8 mouse cellular contexts compared by ENCODE assay signal in genomic region chr4:134701934-134702333, GRCm38 (mm10). TPM values are rescaled to one million over a fixed set of nuclear protein-coding genes. Genes with fewer than 3 reads are reported as not detected.
DNase-seq lines count a peak whose midpoint lies in the region; ATAC-seq and TF ChIP-seq lines count a peak whose summit lies in the region.

No protein-coding gene starts in this region.

- peak overlapping the region; percentile 97 for H3K4me2 ChIP-seq in forebrain, postnatal 0 days (ENCODE audit: low read depth)
- peak overlapping the region; percentile 99 for H3K4me2 ChIP-seq in lung, postnatal 0 days (replicated peaks; ENCODE audit: low read depth, low read length)

- ATAC-seq in forebrain, postnatal 0 days: no peak
- peak; percentile 21 for ATAC-seq in lung, postnatal 0 days

- no peak overlapping the region for H3K9ac ChIP-seq in MEL (ENCODE audit: control insufficient read depth, low read depth, low read length, poor library complexity, severe bottlenecking)
- 0 out of 2 replicates have a peak overlapping the region, but pooled peaks have one; percentile 10 for H3K9ac ChIP-seq in forebrain, postnatal 0 days
- H3K9ac ChIP-seq in lung, postnatal 0 days (replicated peaks; ENCODE audit: low read depth): 0 out of 2 replicates have a peak overlapping the region, but pooled peaks have one; percentile 10

- peak; percentile 76 to 91 (median 77) for TF ChIP-seq CTCF in MEL (IDR thresholded peaks at IDR 0.05 in 2 of 3, conservative IDR thresholded peaks at IDR 0.05 in 1 of 3; ENCODE audit: control insufficient read depth in 1 of 3, insufficient read depth in 1 of 3, low read depth in 2 of 3, low read length in 3 of 3, poor library complexity in 1 of 3, severe bottlenecking in 1 of 3)
- TF ChIP-seq CTCF in forebrain, postnatal 0 days (IDR thresholded peaks at IDR 0.05; ENCODE audit: low read depth): peak; percentile 96
- peak; percentile 97 for TF ChIP-seq CTCF in lung, postnatal 0 days (IDR thresholded peaks at IDR 0.05)

- no peaks in the 10 kb centered on the region for H3K4me1 ChIP-seq in MEL (ENCODE audit: control insufficient read depth in 1 of 2, insufficient read depth in 2 of 2, low read length in 2 of 2)
- peaks cover 12% of the 10 kb centered on the region; the same call in 1 of the 2 replicates for H3K4me1 ChIP-seq in forebrain, postnatal 0 days (ENCODE audit: insufficient read depth)
- H3K4me1 ChIP-seq in lung, postnatal 0 days (ENCODE audit: insufficient read depth, low read depth, low read length): peaks cover 12% of the 10 kb centered on the region

- H3K36me3 ChIP-seq in MEL (ENCODE audit: control insufficient read depth in 1 of 2, insufficient read depth in 2 of 2, low read length in 2 of 2): no peaks in the 10 kb centered on the region; a peak in 1 of 4 replicates
- no peaks in the 10 kb centered on the region for H3K36me3 ChIP-seq in forebrain, postnatal 0 days (ENCODE audit: insufficient read depth)
- H3K36me3 ChIP-seq in lung, postnatal 0 days (ENCODE audit: insufficient read depth, low read length): no peaks in the 10 kb centered on the region

- 29% methylated on average over 6 of the region's 6 CpGs for WGBS in forebrain, postnatal 0 days
- 17% methylated on average over 6 of the region's 6 CpGs for WGBS in lung, postnatal 0 days

- no peaks in the 10 kb centered on the region for H3K9me3 ChIP-seq in MEL (replicated peaks; ENCODE audit: insufficient read depth, low read length)
- H3K9me3 ChIP-seq in forebrain, postnatal 0 days (ENCODE audit: low read length): no peaks in the 10 kb centered on the region
- no peaks in the 10 kb centered on the region for H3K9me3 ChIP-seq in lung, postnatal 0 days (ENCODE audit: low read length)

- TF ChIP-seq EP300 in MEL (IDR thresholded peaks at IDR 0.05; ENCODE audit: low read depth in 1 of 2, low read length in 2 of 2): no peak
- no peak for TF ChIP-seq EP300 in lung, postnatal 0 days (IDR thresholded peaks at IDR 0.05)

- TF ChIP-seq POLR2A in MEL (IDR thresholded peaks at IDR 0.05; ENCODE audit: control insufficient read depth in 1 of 2, insufficient read depth in 1 of 2, low read depth in 1 of 2, low read length in 2 of 2, poor library complexity in 1 of 2): no peak

- DNase-seq in MEL (ENCODE audit: low read depth, low spot score): peak; percentile 67
- peak; percentile 84 for DNase-seq in cerebellum, adult 8-10 months
- DNase-seq in forebrain, postnatal 0 days: peak; percentile 88
- peak; percentile 88 for DNase-seq in heart, postnatal 4 days
- DNase-seq in layer of hippocampus, adult 8-10 months (ENCODE audit: low spot score in 2 of 2): peak; percentile 48 to 67
- DNase-seq in lung, postnatal 0 days (ENCODE audit: low spot score): peak; percentile 90
- peak; percentile 64 for DNase-seq in ovary, postnatal 36 days (ENCODE audit: low spot score)
- peak; percentile 67 for DNase-seq in thymus, postnatal 25 days

- peak; percentile 42 for TF ChIP-seq RAD21 in MEL (IDR thresholded peaks at IDR 0.05; ENCODE audit: low read depth, low read length)

- no peaks in the 10 kb centered on the region for H3K27me3 ChIP-seq in MEL (ENCODE audit: control insufficient read depth in 1 of 2, insufficient read depth in 2 of 2, low read length in 2 of 2)
- peaks cover 8% of the 10 kb centered on the region; the same call in 1 of the 2 replicates for H3K27me3 ChIP-seq in forebrain, postnatal 0 days (ENCODE audit: insufficient read depth, low read length)
- no peaks in the 10 kb centered on the region; the same call in 1 of the 2 replicates for H3K27me3 ChIP-seq in lung, postnatal 0 days (replicated peaks; ENCODE audit: insufficient read depth, low read length)

- H3K79me2 ChIP-seq in MEL (ENCODE audit: control insufficient read depth, insufficient read depth, low read length, poor library complexity): no peaks in the 10 kb centered on the region; the same call in 1 of the 2 replicates

- H3K27ac ChIP-seq in MEL (ENCODE audit: control insufficient read depth, low read depth, low read length): no peak overlapping the region
- no peak overlapping the region for H3K27ac ChIP-seq in forebrain, postnatal 0 days (ENCODE audit: low read depth, low read length)
- H3K27ac ChIP-seq in lung, postnatal 0 days (ENCODE audit: low read length): no peak overlapping the region

- H3K4me3 ChIP-seq in MEL (ENCODE audit: control insufficient read depth in 1 of 2, insufficient read depth in 1 of 2, low read depth in 2 of 2, low read length in 2 of 2): peak overlapping the region in 1 of 2 experiments; percentile 9; a peak in 1 of 4 replicates
- H3K4me3 ChIP-seq in forebrain, postnatal 0 days (ENCODE audit: low read depth, low read length): peak overlapping the region; percentile 64
- peak overlapping the region; percentile 56; the same call in 1 of the 2 replicates for H3K4me3 ChIP-seq in lung, postnatal 0 days (ENCODE audit: low read depth, low read length)

TF ChIP-seq in MEL, 35 proteins besides CTCF, POLR2A, EP300 and RAD21:
- TF ChIP-seq USF2 (IDR thresholded peaks at IDR 0.05; ENCODE audit: borderline replicate concordance in 1 of 2, insufficient read depth in 1 of 2, low read depth in 1 of 2, low read length in 2 of 2): no peak
- TF ChIP-seq ZC3H11A (IDR thresholded peaks at IDR 0.05; ENCODE audit: low read depth, low read length): peak; percentile 40; the same call in 1 of the 2 replicates
- 0 out of 2 replicates have a peak, but pooled peaks have one; percentile 30 for TF ChIP-seq SIN3A (IDR thresholded peaks at IDR 0.05; ENCODE audit: low read length)
- no peak for TF ChIP-seq TCF12 (IDR thresholded peaks at IDR 0.05; ENCODE audit: low read depth, low read length)
- no peak for TF ChIP-seq ETS1 (IDR thresholded peaks at IDR 0.05; ENCODE audit: low read depth, low read length)
- TF ChIP-seq MAZ (IDR thresholded peaks at IDR 0.05; ENCODE audit: low read depth, low read length): 0 out of 2 replicates have a peak, but pooled peaks have one; percentile 33
- TF ChIP-seq SMC3 (IDR thresholded peaks at IDR 0.05; ENCODE audit: low read depth, low read length): peak; percentile 74

RNA-seq across cellular contexts. Expression of gene Man1c1, which starts 2.2 kb away (rescaled TPM):
- 1.6 and 1.9 TPM in 2 replicates for total RNA-seq in MEL (2012; rRNA removed)
- 1 to 10 TPM in 1 of 2 experiments, not detected in 1; 5.2 TPM for polyA plus RNA-seq in MEL (2012; ENCODE audit: insufficient read depth in 1 of 2, insufficient read length in 2 of 2, low read depth in 1 of 2, low replicate concordance in 2 of 2, missing spikeins in 1 of 2)
- 8.3 and 9.9 TPM in 2 replicates for total RNA-seq in forebrain, postnatal 0 days (2014; rRNA removed)
- 1.7 and 2.4 TPM in 2 replicates for polyA plus RNA-seq in forebrain, postnatal 0 days (2015; fragmentation: Nextera tagmentation; extraction: Ambion mirVana)
- 10 to 100 TPM; 30.4 to 30.7 TPM for total RNA-seq in heart, postnatal 4 days (2021)
- total RNA-seq in layer of hippocampus, adult 8-10 months (2022): 10 to 100 TPM; 24.6 to 31.4 (median 28.1) TPM
- polyA plus RNA-seq in lung, postnatal 0 days (2015; fragmentation: Nextera tagmentation; extraction: Ambion mirVana): 2.9 and 3.0 TPM in 2 replicates
